Mouse (Mus musculus) MEL (cell line): ENCODE data around the gene Spata2. TPM values are rescaled to one million over a fixed set of nuclear protein-coding genes. Genes with fewer than 3 reads are reported as not detected.

ENCODE experiments used
- DNase-seq: peaks from one replicate; pipeline ENCODE4 v3.0.0; 2011; ENCODE audit warnings: low read depth, low spot score
- H3K27ac ChIP-seq: 2 replicates; pipeline ENCODE4 v1.5.1; 2012; ENCODE audit warnings: low read depth, mild to moderate bottlenecking, control low read depth, low read length, moderate library complexity; ENCODE audit not compliant: control insufficient read depth
- H3K27me3 ChIP-seq, 2 experiments: fragments of 150-350 bp in 1 of 2; sonication (generic) in 1 of 2; 2 replicates each; pipeline ENCODE4 v1.6.1; 2012; ENCODE audit warnings: low read length in 2 of 2, mild to moderate bottlenecking in 2 of 2, improper control_type of control experiment in 1 of 2, moderate library complexity in 1 of 2; ENCODE audit not compliant: insufficient read depth in 2 of 2, control insufficient read depth in 1 of 2
- H3K36me3 ChIP-seq, 2 experiments: 2 replicates each; pipeline ENCODE4 v1.6.1; 2012 to 2014; ENCODE audit warnings: low read length in 2 of 2, improper control_type of control experiment in 1 of 2, inconsistent platforms in 1 of 2, mild to moderate bottlenecking in 1 of 2; ENCODE audit not compliant: insufficient read depth in 2 of 2, control insufficient read depth in 1 of 2
- H3K4me1 ChIP-seq, 2 experiments: fragments of 150-350 bp in 1 of 2; sonication (generic) in 1 of 2; 2 replicates each; pipeline ENCODE4 v1.6.1; 2012; ENCODE audit warnings: low read length in 2 of 2, improper control_type of control experiment in 1 of 2, mild to moderate bottlenecking in 1 of 2; ENCODE audit not compliant: insufficient read depth in 2 of 2, control insufficient read depth in 1 of 2
- H3K4me3 ChIP-seq, 2 experiments: fragments of 150-350 bp in 1 of 2; sonication (generic) in 1 of 2; 2 replicates each; pipeline ENCODE4 v1.5.1; 2012; ENCODE audit warnings: low read depth in 2 of 2, low read length in 2 of 2, mild to moderate bottlenecking in 2 of 2, moderate library complexity in 2 of 2, control low read depth in 1 of 2, improper control_type of control experiment in 1 of 2; ENCODE audit not compliant: control insufficient read depth in 1 of 2, insufficient read depth in 1 of 2
- H3K79me2 ChIP-seq: 2 replicates; pipeline ENCODE4 v1.6.1; 2012; ENCODE audit warnings: mild to moderate bottlenecking, low read length, moderate library complexity; ENCODE audit not compliant: control insufficient read depth, poor library complexity, insufficient read depth
- H3K9ac ChIP-seq: 2 replicates; pipeline ENCODE4 v1.6.1; 2012; ENCODE audit warnings: low read depth, mild to moderate bottlenecking, control low read depth, low read length, moderate library complexity; ENCODE audit not compliant: control insufficient read depth, poor library complexity, severe bottlenecking
- H3K9me3 ChIP-seq: fragments of 150-350 bp; sonication (generic); replicated peaks from 2 replicates; pipeline ENCODE4 v1.6.1; 2012; ENCODE audit warnings: mild to moderate bottlenecking, low read length, improper control_type of control experiment, moderate library complexity; ENCODE audit not compliant: insufficient read depth
- CHD1 ChIP-seq: IDR thresholded peaks from 2 replicates; pipeline ENCODE4 v1.6.1; 2012; ENCODE audit warnings: low read depth, mild to moderate bottlenecking, inconsistent platforms, low read length, improper control_type of control experiment
- CHD2 ChIP-seq: IDR thresholded peaks from 2 replicates; pipeline ENCODE4 v1.6.1; 2011; ENCODE audit warnings: low read length, improper control_type of control experiment
- CTCF ChIP-seq, 3 experiments: IDR thresholded peaks in 2 of 3; conservative IDR thresholded peaks in 1 of 3; 2 replicates each; pipeline ENCODE4 v1.5.1; 2011 to 2012; ENCODE audit warnings: low read length in 3 of 3, low read depth in 2 of 3, mild to moderate bottlenecking in 2 of 3, improper control_type of control experiment in 1 of 3, inconsistent platforms in 1 of 3, mixed read lengths in 1 of 3, moderate library complexity in 1 of 3; ENCODE audit not compliant: control insufficient read depth in 1 of 3, insufficient read depth in 1 of 3, poor library complexity in 1 of 3, severe bottlenecking in 1 of 3
- E2F4 ChIP-seq: IDR thresholded peaks from 2 replicates; pipeline ENCODE4 v1.6.1; 2011; ENCODE audit warnings: low read depth, low read length, improper control_type of control experiment, borderline replicate concordance
- GABPA ChIP-seq: IDR thresholded peaks from 2 replicates; pipeline ENCODE4 v1.6.1; 2012; ENCODE audit warnings: low read depth, mild to moderate bottlenecking, inconsistent platforms, low read length, improper control_type of control experiment, moderate library complexity
- MAX ChIP-seq: IDR thresholded peaks from 2 replicates; pipeline ENCODE4 v1.6.1; 2011; ENCODE audit warnings: low read length, improper control_type of control experiment
- MAZ ChIP-seq: IDR thresholded peaks from 2 replicates; pipeline ENCODE4 v1.6.1; 2012; ENCODE audit warnings: low read depth, mild to moderate bottlenecking, inconsistent platforms, low read length, improper control_type of control experiment
- MYB ChIP-seq: IDR thresholded peaks from 2 replicates; pipeline ENCODE4 v1.6.1; 2011; ENCODE audit warnings: mild to moderate bottlenecking, low read depth, low read length, improper control_type of control experiment
- POLR2AphosphoS2 ChIP-seq: IDR thresholded peaks from 2 replicates; pipeline ENCODE4 v1.6.1; 2011; ENCODE audit warnings: low read length, improper control_type of control experiment
- RAD21 ChIP-seq: IDR thresholded peaks from 2 replicates; pipeline ENCODE4 v1.6.1; 2011; ENCODE audit warnings: mild to moderate bottlenecking, low read depth, low read length, improper control_type of control experiment
- RCOR1 ChIP-seq: IDR thresholded peaks from 2 replicates; pipeline ENCODE4 v1.6.1; 2012; ENCODE audit warnings: low read depth, mild to moderate bottlenecking, inconsistent platforms, low read length, improper control_type of control experiment
- SMC3 ChIP-seq: IDR thresholded peaks from 2 replicates; pipeline ENCODE4 v1.6.1; 2011; ENCODE audit warnings: low read depth, low read length, improper control_type of control experiment
- TBP ChIP-seq: IDR thresholded peaks from 2 replicates; pipeline ENCODE4 v1.8.0; 2011; ENCODE audit warnings: low read depth, low read length, improper control_type of control experiment
- UBTF ChIP-seq: IDR thresholded peaks from 2 replicates; pipeline ENCODE4 v1.6.1; 2012; ENCODE audit warnings: low read depth, mild to moderate bottlenecking, inconsistent platforms, low read length, improper control_type of control experiment, moderate library complexity, borderline replicate concordance; ENCODE audit not compliant: insufficient read depth
- USF2 ChIP-seq, 2 experiments: IDR thresholded peaks; 2 replicates each; pipeline ENCODE4 v1.6.1; 2011 to 2012; ENCODE audit warnings: improper control_type of control experiment in 2 of 2, low read length in 2 of 2, borderline replicate concordance in 1 of 2, inconsistent platforms in 1 of 2, low read depth in 1 of 2, mild to moderate bottlenecking in 1 of 2; ENCODE audit not compliant: insufficient read depth in 1 of 2
- ZKSCAN1 ChIP-seq: IDR thresholded peaks from 2 replicates; pipeline ENCODE4 v1.6.1; 2012; ENCODE audit warnings: low read depth, mild to moderate bottlenecking, inconsistent platforms, low read length, improper control_type of control experiment, moderate library complexity
- polyA plus RNA-seq, 2 experiments: library from polyadenylated mRNA; stranded (reverse) in 1 of 2; unstranded in 1 of 2; fragments of >175 nt in 1 of 2; fragments of >200 nt in 1 of 2; gene quantifications; 2 replicates each; pipeline versions ENCODE4 v1.2.1 to v1.2.4; 2012; ENCODE audit warnings: low replicate concordance in 2 of 2, low read depth in 1 of 2; ENCODE audit not compliant: insufficient read length in 2 of 2, insufficient read depth in 1 of 2, missing spikeins in 1 of 2
- total RNA-seq: library from RNA; depleted of rRNA; stranded (reverse); fragments of 300-350 nt; gene quantifications from 2 replicates; pipeline ENCODE4 v1.2.3, GENCODE M21; 2012

The Spata2 gene
- total and polyA plus RNA-seq, 3 experiments, result 9.4 to 33.5 TPM; not detected in 1

DNA sequence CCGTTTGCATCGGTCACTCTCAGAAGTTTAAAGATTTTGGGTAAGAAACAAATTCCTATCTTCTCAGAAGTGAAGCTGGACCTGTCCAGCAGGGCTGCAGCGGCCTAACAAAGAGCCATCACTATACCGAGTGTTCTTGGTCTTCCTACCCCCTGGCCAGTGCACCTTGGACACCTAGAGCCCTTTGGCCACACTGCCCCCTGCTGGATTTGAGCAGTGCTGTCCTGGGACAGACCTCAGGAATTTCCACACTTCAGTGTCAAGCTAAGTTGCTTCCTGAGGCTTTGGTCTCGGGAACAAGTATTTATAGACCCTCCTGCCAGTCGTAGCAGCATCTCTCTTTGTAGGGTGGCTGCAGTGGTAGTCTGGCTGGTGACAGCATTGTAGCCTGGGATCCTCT, 29.7 kb downstream of the Spata2 start:
- H3K79me2 ChIP-seq, result no peaks in the 10 kb centered on the region
- H3K9ac ChIP-seq, result no peak overlapping the region
- TF ChIP-seq SMC3, result peak; percentile 46
- no peak for TF ChIP-seq MYB
- TF ChIP-seq MAZ, result no peak
- peak; percentile 35 for TF ChIP-seq RAD21
- peak; percentile 69 to 85 (median 81) for TF ChIP-seq CTCF (IDR thresholded peaks at IDR 0.05 in 2 of 3, conservative IDR thresholded peaks at IDR 0.05 in 1 of 3; ENCODE audit: control insufficient read depth in 1 of 3, insufficient read depth in 1 of 3, low read depth in 2 of 3, low read length in 3 of 3, poor library complexity in 1 of 3, severe bottlenecking in 1 of 3)
- DNase-seq, result peak; percentile 47
- H3K4me3 ChIP-seq, result no peak overlapping the region
- no peaks in the 10 kb centered on the region for H3K9me3 ChIP-seq
- peaks cover 0 to 4% of the 10 kb centered on the region in 2 experiments; a peak in 2 of 4 replicates for H3K36me3 ChIP-seq
- no peak overlapping the region for H3K27ac ChIP-seq
- H3K4me1 ChIP-seq, result no peaks in the 10 kb centered on the region
- H3K27me3 ChIP-seq, result no peaks in the 10 kb centered on the region

- TF ChIP-seq RCOR1 (no peak), MAX (no peak), CHD1 (no peak), USF2 (IDR thresholded peaks at IDR 0.05; ENCODE audit: borderline replicate concordance in 1 of 2, insufficient read depth in 1 of 2, low read depth in 1 of 2, low read length in 2 of 2) (no peak), ZKSCAN1 (no peak)
- Histone ChIP-seq H3K79me2 (no peaks in the 10 kb centered on the region), H3K9ac (no peak overlapping the region), H3K4me1 (no peaks in the 10 kb centered on the region; a peak in 1 of 4 replicates), H3K36me3 (peaks cover 0 to 6% of the 10 kb centered on the region in 2 experiments; a peak in 2 of 4 replicates), H3K4me3 (no peak overlapping the region), H3K9me3 (no peaks in the 10 kb centered on the region), H3K27me3 (no peaks in the 10 kb centered on the region), H3K27ac (no peak overlapping the region)
- DNase-seq, result no peak
These were observed 33.4 kb downstream of the Spata2 start for GRCm38 (mm10) chr2:167459071-167459865.

- H3K4me1 ChIP-seq, result no peaks in the 10 kb centered on the region; a peak in 1 of 4 replicates
- H3K4me3 ChIP-seq, result no peak overlapping the region
- no peak for TF ChIP-seq MAX
- no peak for TF ChIP-seq MAZ
- no peak for TF ChIP-seq UBTF
- no peak for TF ChIP-seq GABPA
- TF ChIP-seq USF2 (IDR thresholded peaks at IDR 0.05; ENCODE audit: borderline replicate concordance in 1 of 2, insufficient read depth in 1 of 2, low read depth in 1 of 2, low read length in 2 of 2), result no peak
- no peak for TF ChIP-seq POLR2AphosphoS2
- TF ChIP-seq E2F4, result no peak
- TF ChIP-seq CHD2, result no peak
- TF ChIP-seq TBP, result no peak
- peaks cover 0 to 6% of the 10 kb centered on the region in 2 experiments; a peak in 2 of 4 replicates for H3K36me3 ChIP-seq
- H3K27me3 ChIP-seq, result no peaks in the 10 kb centered on the region
- no peaks in the 10 kb centered on the region for H3K9me3 ChIP-seq
- H3K79me2 ChIP-seq, result no peaks in the 10 kb centered on the region
- no peak for DNase-seq
- no peak overlapping the region for H3K27ac ChIP-seq
- no peak overlapping the region for H3K9ac ChIP-seq
These were observed 34.1 kb downstream of the Spata2 start for GRCm38 (mm10) chr2:167458548-167458947.
